Mouse (Mus musculus): ENCODE measurements at regions not wholly inside any gene's neighbourhood (a gene's known extent, or its start where the extent isn't known, plus 50 kb on each side); places are given as distances from the start of the nearest gene placed in this dataset.
A peak's percentile ranks its signal among the peaks of the same experiment; 100 is the strongest.

DNA sequence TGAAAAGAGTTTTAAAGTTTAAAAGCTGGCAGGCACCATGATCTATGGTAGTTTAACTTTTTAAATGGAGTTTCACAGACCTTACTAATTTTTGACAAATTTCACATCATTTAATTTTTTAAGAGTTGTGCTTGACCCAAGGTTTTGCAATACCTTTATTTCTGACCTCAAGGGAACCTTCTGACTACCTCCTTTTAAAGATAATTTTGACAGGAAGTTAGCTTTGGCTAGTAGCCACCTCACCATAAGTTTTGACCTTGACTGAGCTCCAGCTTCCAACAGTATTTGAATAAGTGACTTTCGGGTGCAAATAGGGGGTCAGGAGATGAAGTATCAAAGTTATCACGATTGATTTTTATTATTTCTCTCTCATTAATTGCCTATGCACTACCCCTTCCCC is 149.9 kb downstream of the Rpl36a-ps1 start:
- ATAC-seq (no peak), DNase-seq (ENCODE audit: low read depth, low spot score) (no peak)
- H3K27me3 ChIP-seq: no peaks in the 10 kb centered on the region
- ChIA-PET CTCF (no interaction called here), POLR2A (no interaction called here)
- no peak for TF ChIP-seq CTCF (IDR thresholded peaks at IDR 0.05)
- in situ Hi-C loops (cut with MboI; ENCODE audit: low pct_unique_long_range_greater_than_20kb): no loop called here

DNA sequence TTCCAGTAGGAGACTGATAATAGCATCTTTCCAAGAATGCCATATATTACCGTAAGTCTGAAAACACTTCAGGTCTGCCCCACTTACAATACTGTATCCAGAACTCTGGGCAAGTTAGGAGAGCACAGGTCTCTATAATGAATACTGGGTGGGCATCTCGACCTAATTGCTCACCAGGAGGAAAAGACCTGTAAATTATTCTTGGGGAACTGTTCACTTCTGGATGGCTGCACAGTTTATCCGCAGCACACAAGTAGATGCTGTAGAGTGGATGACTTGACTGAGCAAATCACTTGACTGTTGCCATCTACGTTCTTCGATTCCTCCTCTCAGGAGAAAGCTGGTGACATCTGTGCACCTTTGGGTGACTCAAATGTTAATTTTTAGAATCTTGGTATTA is 159.8 kb downstream of the Rpl36a-ps1 start:
- in situ Hi-C loops (cut with MboI; ENCODE audit: low pct_unique_long_range_greater_than_20kb): no loop called here
- peaks cover 4% of the 10 kb centered on the region for H3K27me3 ChIP-seq
- CTCF ChIA-PET: no interaction called here
- ATAC-seq (no peak), DNase-seq (ENCODE audit: low read depth, low spot score) (no peak)
- POLR2A ChIA-PET: no interaction called here
- no peak for TF ChIP-seq CTCF (IDR thresholded peaks at IDR 0.05)

GRCm38 (mm10) chr14:98833230-98833999 is 160.7 kb downstream of the Rpl36a-ps1 start:
- ATAC-seq (no peak), DNase-seq (ENCODE audit: low read depth, low spot score) (no peak)
- no peak for TF ChIP-seq CTCF (IDR thresholded peaks at IDR 0.05)
- ChIA-PET CTCF (no interaction called here), POLR2A (no interaction called here)
- in situ Hi-C loops (cut with MboI; ENCODE audit: low pct_unique_long_range_greater_than_20kb): no loop called here
- H3K27me3 ChIP-seq: peaks cover 4% of the 10 kb centered on the region

DNA sequence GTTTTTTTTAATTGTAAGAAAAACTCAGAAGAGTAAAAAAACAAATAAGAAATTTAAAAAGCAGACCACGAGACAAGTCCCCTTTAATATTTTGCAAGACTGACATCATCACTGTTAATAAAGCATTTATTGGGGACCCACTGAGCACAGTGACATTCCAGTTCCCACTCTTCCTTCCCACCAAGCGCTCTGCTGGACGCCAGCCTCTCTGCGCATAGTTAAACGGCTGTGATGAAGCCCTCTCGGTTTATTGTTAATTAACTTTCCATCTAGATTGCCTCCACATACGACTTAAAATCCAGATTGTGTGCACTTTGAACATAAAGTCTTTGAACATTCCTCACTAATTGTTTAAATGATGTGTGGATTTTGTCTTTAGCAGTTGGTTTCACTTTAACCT is 161.7 kb downstream of the Rpl36a-ps1 start:
- DNase-seq (ENCODE audit: low read depth, low spot score) (no peak), ATAC-seq (no peak)
- peaks cover 4% of the 10 kb centered on the region for H3K27me3 ChIP-seq
- ChIA-PET CTCF (no interaction called here), POLR2A (no interaction called here)
- in situ Hi-C loops (cut with MboI; ENCODE audit: low pct_unique_long_range_greater_than_20kb): no loop called here
- no peak for TF ChIP-seq CTCF (IDR thresholded peaks at IDR 0.05)

- no peak for TF ChIP-seq CTCF (IDR thresholded peaks at IDR 0.05)
- peak; percentile 51 for ATAC-seq
- in situ Hi-C loops (cut with MboI; ENCODE audit: low pct_unique_long_range_greater_than_20kb): no loop called here
- POLR2A ChIA-PET: no interaction called here
- CTCF ChIA-PET: no interaction called here
- DNase-seq (ENCODE audit: low read depth, low spot score): no peak
- peaks cover 4% of the 10 kb centered on the region for H3K27me3 ChIP-seq
Measured at GRCm38 (mm10) chr14:98829958-98830633, 164.0 kb downstream of the Rpl36a-ps1 start.

- in situ Hi-C loops (cut with MboI; ENCODE audit: low pct_unique_long_range_greater_than_20kb): no loop called here
- ATAC-seq (no peak), DNase-seq (ENCODE audit: low read depth, low spot score) (no peak)
- CTCF ChIA-PET: interaction anchor here (1.4 kb wide), 1 partner anchor 14 kb away, joined by 3 read pairs; no protein-coding TSS in a partner anchor
- POLR2A ChIA-PET: no interaction called here
- no peaks in the 10 kb centered on the region for H3K27me3 ChIP-seq
- no peak for TF ChIP-seq CTCF (IDR thresholded peaks at IDR 0.05)
Measured at GRCm38 (mm10) chr14:98827490-98827889, 166.6 kb downstream of the Rpl36a-ps1 start.

DNA sequence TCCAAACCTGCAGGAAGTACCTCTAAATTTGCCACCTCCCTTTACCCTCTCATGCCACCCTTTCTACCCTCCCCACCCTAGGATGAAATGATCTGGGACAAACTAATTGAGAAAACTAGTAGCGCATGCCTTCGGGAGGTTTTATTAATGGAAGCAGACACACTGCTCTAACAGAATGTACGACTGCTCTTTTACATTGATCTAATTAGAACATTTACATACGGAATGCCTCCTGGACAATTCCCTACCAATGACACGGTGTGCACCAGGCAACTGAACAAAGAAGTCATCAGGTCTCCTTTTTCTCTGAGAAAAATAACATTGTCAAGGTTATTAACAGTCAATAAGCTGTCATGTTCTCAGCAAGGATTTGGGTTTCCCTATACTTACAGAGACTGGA is 180.5 kb downstream of the Rpl36a-ps1 start:
- CTCF ChIA-PET: interaction anchor here (1.5 kb wide), 1 partner anchor 13 kb away, joined by 3 read pairs; no protein-coding TSS in a partner anchor
- DNase-seq (ENCODE audit: low read depth, low spot score): no peak
- TF ChIP-seq CTCF (IDR thresholded peaks at IDR 0.05): no peak
- no peaks in the 10 kb centered on the region for H3K27me3 ChIP-seq
- POLR2A ChIA-PET: no interaction called here
- in situ Hi-C loops (cut with MboI; ENCODE audit: low pct_unique_long_range_greater_than_20kb): no loop called here
- no peak for ATAC-seq

- H3K27me3 ChIP-seq: peaks cover 3% of the 10 kb centered on the region
- ATAC-seq: no peak
- in situ Hi-C loops (cut with MboI; ENCODE audit: low pct_unique_long_range_greater_than_20kb): no loop called here
- no peak for TF ChIP-seq CTCF (IDR thresholded peaks at IDR 0.05)
- ChIA-PET POLR2A (no interaction called here), CTCF (no interaction called here)
- no peak for DNase-seq (ENCODE audit: low read depth, low spot score)
Measured at GRCm38 (mm10) chr14:98810259-98811042, 183.7 kb downstream of the Rpl36a-ps1 start.

DNA sequence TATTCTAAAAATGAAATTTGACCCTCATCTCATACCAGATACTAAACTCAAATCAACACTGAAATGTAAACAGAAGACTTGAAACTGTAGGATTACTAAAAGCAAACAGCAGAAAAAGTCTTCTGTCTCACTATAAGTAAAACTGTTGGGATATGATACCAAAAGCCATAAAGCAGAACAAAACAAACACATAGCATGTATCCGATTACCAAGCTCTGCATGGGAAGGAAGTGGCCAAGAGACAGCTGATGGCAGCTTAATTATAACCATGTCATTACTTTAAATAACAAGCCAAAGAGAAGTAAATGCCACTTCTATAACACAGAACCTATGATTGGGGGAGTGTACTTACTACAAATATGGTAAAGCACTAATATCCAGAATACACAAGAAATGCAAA is 186.0 kb downstream of the Rpl36a-ps1 start:
- no peak for DNase-seq (ENCODE audit: low read depth, low spot score)
- no peak for ATAC-seq
- POLR2A ChIA-PET: no interaction called here
- TF ChIP-seq CTCF (IDR thresholded peaks at IDR 0.05): no peak
- CTCF ChIA-PET: no interaction called here
- H3K27me3 ChIP-seq: peaks cover 10% of the 10 kb centered on the region
- in situ Hi-C loops (cut with MboI; ENCODE audit: low pct_unique_long_range_greater_than_20kb): no loop called here

DNA sequence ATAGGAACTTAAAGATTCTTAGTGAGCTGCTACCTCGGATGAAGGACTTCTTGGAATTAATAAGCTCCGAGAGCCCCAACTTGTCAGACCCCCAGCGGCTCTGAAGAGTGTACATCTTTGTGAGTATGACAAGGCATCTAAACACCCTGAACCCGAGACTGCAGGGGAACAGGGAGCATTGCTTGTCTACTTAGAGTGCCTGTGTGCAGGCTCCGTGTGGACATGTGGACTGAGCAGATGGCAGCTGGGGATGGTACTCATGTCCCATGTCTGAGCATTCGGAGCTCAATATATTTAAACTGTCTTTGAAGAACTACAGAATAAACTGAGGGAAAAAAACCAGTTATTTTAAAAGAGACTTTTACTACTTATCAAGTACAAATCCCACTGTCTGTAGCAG is 189.1 kb downstream of the Rpl36a-ps1 start:
- DNase-seq (ENCODE audit: low read depth, low spot score) (no peak), ATAC-seq (no peak)
- ChIA-PET CTCF (interaction anchor here (0.8 kb wide), 1 partner anchor 13 kb away, joined by 3 read pairs; no protein-coding TSS in a partner anchor), POLR2A (no interaction called here)
- TF ChIP-seq CTCF (IDR thresholded peaks at IDR 0.05): no peak
- in situ Hi-C loops (cut with MboI; ENCODE audit: low pct_unique_long_range_greater_than_20kb): no loop called here
- H3K27me3 ChIP-seq: peaks cover 16% of the 10 kb centered on the region

DNA sequence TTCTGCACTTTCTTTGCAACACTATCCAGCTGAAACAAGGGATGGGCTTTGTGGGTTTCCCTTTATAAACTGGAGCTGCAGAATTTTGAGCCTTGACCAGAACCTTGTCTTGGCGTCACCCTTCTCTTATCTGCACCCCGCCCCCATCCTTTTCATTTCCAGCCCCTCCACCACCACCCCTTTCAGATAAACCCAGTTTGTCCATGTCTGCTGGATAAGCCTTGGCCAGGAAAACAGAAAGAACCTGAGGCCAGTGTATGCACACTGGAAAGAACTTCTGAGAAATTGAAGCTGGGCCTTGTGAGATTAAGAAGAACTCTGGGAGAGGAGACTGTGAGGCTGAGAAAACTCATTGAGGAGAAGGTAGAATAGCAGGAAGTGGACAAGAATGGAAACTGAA is 192.8 kb downstream of the Rpl36a-ps1 start:
- no peak for ATAC-seq
- no peak for DNase-seq (ENCODE audit: low read depth, low spot score)
- in situ Hi-C loops (cut with MboI; ENCODE audit: low pct_unique_long_range_greater_than_20kb): no loop called here
- TF ChIP-seq CTCF (IDR thresholded peaks at IDR 0.05): no peak
- CTCF ChIA-PET: no interaction called here
- H3K27me3 ChIP-seq: peaks cover 21% of the 10 kb centered on the region
- POLR2A ChIA-PET: no interaction called here
